ENCODE assay signal across 15 mouse cellular contexts in genomic region chr11:97825971-97826370, GRCm38 (mm10). TPM values are rescaled to one million over a fixed set of nuclear protein-coding genes. Genes with fewer than 3 reads are reported as not detected.
DNase-seq lines count a peak whose midpoint lies in the region; ATAC-seq lines count a peak whose summit lies in the region.
"Had no signal": no experiment of that assay in that cellular context is flagged by ENCODE, and none has a peak within 500 bp of the region (broad histone marks: within the 10 kb centered on the region; RNA-seq: fewer than 3 reads in every experiment).

No protein-coding gene starts in this region.

- peak; percentile 59 for DNase-seq in CD4-positive, CD25-positive, alpha-beta regulatory T cell, adult 2 months (ENCODE audit: low read depth, low spot score)
- DNase-seq in MEL-GATA-1-ER (ENCODE audit: extremely low read depth, low read depth): peak; percentile 56
- DNase-seq in thymus, postnatal 10 days (ENCODE audit: low spot score in 2 of 2): peak; percentile 60 to 61
- DNase-seq in hindbrain, embryonic 14.5 days (ENCODE audit: low spot score): no peak
- DNase-seq in heart, adult 9 months (ENCODE audit: low spot score in 2 of 2): no peak
- no peak for DNase-seq in cerebellum, adult 11 months
- DNase-seq: cerebellum, postnatal 25 days; gastrocnemius, postnatal 36 days had no signal

- no peak for ATAC-seq in CD4-positive, CD25-positive, alpha-beta regulatory T cell, adult 4 months
- ATAC-seq in liver, embryonic 16.5 days (ENCODE audit: low read depth): no peak
- no peak for ATAC-seq in hindbrain, embryonic 14.5 days (ENCODE audit: low FRiP score)
- ATAC-seq: forebrain, embryonic 15.5 days had no signal

- H3K27me3 ChIP-seq in liver, embryonic 16.5 days (ENCODE audit: control insufficient read depth, insufficient read depth, low read depth, low read length): no peaks in the 10 kb centered on the region
- no peaks in the 10 kb centered on the region for H3K27me3 ChIP-seq in hindbrain, embryonic 14.5 days (ENCODE audit: control insufficient read depth, insufficient read depth, low read length)
- H3K27me3 ChIP-seq: forebrain, embryonic 15.5 days had no signal

- no peak overlapping the region for H3K9ac ChIP-seq in liver, embryonic 16.5 days (ENCODE audit: low read depth, low read length)
- H3K9ac ChIP-seq in hindbrain, embryonic 14.5 days: no peak overlapping the region
- H3K9ac ChIP-seq: forebrain, embryonic 15.5 days; liver, embryonic 14.5 days had no signal

- H3K4me3 ChIP-seq in liver, embryonic 16.5 days (ENCODE audit: low read depth, low read length): no peak overlapping the region
- H3K4me3 ChIP-seq in hindbrain, embryonic 14.5 days (replicated peaks; ENCODE audit: low read length): no peak overlapping the region
- H3K4me3 ChIP-seq: forebrain, embryonic 15.5 days had no signal

- H3K36me3 ChIP-seq in liver, embryonic 16.5 days (ENCODE audit: control insufficient read depth, insufficient read depth): peaks cover 5% of the 10 kb centered on the region
- H3K36me3 ChIP-seq in hindbrain, embryonic 14.5 days (replicated peaks; ENCODE audit: control insufficient read depth, insufficient read depth): peaks cover 73% of the 10 kb centered on the region

- 0 out of 2 replicates have a peak overlapping the region, but pooled peaks have one; percentile 26 for H3K27ac ChIP-seq in liver, embryonic 16.5 days (ENCODE audit: low read length)
- no peak overlapping the region for H3K27ac ChIP-seq in hindbrain, embryonic 14.5 days
- H3K27ac ChIP-seq: forebrain, embryonic 15.5 days; liver, embryonic 14.5 days had no signal

- WGBS in liver, embryonic 16.5 days (ENCODE audit: insufficient replicate concordance): 39% methylated on average over 8 of the region's 9 CpGs
- WGBS in hindbrain, embryonic 14.5 days: 87% methylated on average over 9 of the region's 9 CpGs

- peaks cover 11% of the 10 kb centered on the region for H3K4me1 ChIP-seq in liver, embryonic 16.5 days (ENCODE audit: control insufficient read depth, low read depth, low read length)
- 0 out of 2 replicates have a peak, but pooled peaks cover 3% of the 10 kb centered on the region for H3K4me1 ChIP-seq in hindbrain, embryonic 14.5 days (replicated peaks; ENCODE audit: control insufficient read depth, insufficient read depth, low read length)
- H3K4me1 ChIP-seq: forebrain, embryonic 15.5 days had no signal

- no peaks in the 10 kb centered on the region for H3K9me3 ChIP-seq in liver, embryonic 16.5 days (replicated peaks; ENCODE audit: control insufficient read depth, low read length)
- no peaks in the 10 kb centered on the region for H3K9me3 ChIP-seq in hindbrain, embryonic 14.5 days (ENCODE audit: control insufficient read depth, low read length)
- H3K9me3 ChIP-seq: forebrain, embryonic 15.5 days had no signal

- no peak overlapping the region for H3K4me2 ChIP-seq in liver, embryonic 16.5 days (ENCODE audit: low read depth, low read length)
- H3K4me2 ChIP-seq in hindbrain, embryonic 14.5 days (replicated peaks): no peak overlapping the region
- H3K4me2 ChIP-seq: forebrain, embryonic 15.5 days had no signal

RNA-seq across cellular contexts. Expression of gene B230217C12Rik, which starts 14.6 kb away (rescaled TPM):
- 1 to 10 TPM; 1.4 TPM for polyA plus RNA-seq in CD4-positive, CD25-positive, alpha-beta regulatory T cell, adult 4 months (2017; shearing (Covaris generic))
- polyA plus RNA-seq in liver, embryonic 16.5 days (2015; fragmentation: Nextera tagmentation; extraction: Ambion mirVana): 0.19 and 0.36 TPM in 2 replicates
- 38.2 and 38.8 TPM in 2 replicates for polyA plus RNA-seq in hindbrain, embryonic 14.5 days (2014; fragmentation: Nextera tagmentation; extraction: Ambion mirVana)

RNA-seq across cellular contexts. Expression of gene Lasp1, which starts 27.2 kb away (rescaled TPM):
- polyA plus RNA-seq in CD4-positive, CD25-positive, alpha-beta regulatory T cell, adult 4 months (2017; shearing (Covaris generic)): 10 to 100 TPM; 46.4 to 49.9 TPM
- 32.3 and 38.3 TPM in 2 replicates for polyA plus RNA-seq in liver, embryonic 16.5 days (2015; fragmentation: Nextera tagmentation; extraction: Ambion mirVana)
- polyA plus RNA-seq in hindbrain, embryonic 14.5 days (2014; fragmentation: Nextera tagmentation; extraction: Ambion mirVana): 110 and 126 TPM in 2 replicates

RNA-seq across cellular contexts. Expression of gene Rpl23, which starts 43.7 kb away (rescaled TPM):
- 1,000 to 10,000 TPM in 1 of 2 experiments, 100 to 1,000 TPM in 1; 884 to 1,093 TPM for polyA plus RNA-seq in CD4-positive, CD25-positive, alpha-beta regulatory T cell, adult 4 months (2017; shearing (Covaris generic))
- 232 and 261 TPM in 2 replicates for polyA plus RNA-seq in liver, embryonic 16.5 days (2015; fragmentation: Nextera tagmentation; extraction: Ambion mirVana)
- 324 and 419 TPM in 2 replicates for polyA plus RNA-seq in hindbrain, embryonic 14.5 days (2014; fragmentation: Nextera tagmentation; extraction: Ambion mirVana)

RNA-seq across cellular contexts. Expression of gene 1700001P01Rik, which starts 50.3 kb away (rescaled TPM):
- not detected for polyA plus RNA-seq in CD4-positive, CD25-positive, alpha-beta regulatory T cell, adult 4 months (2017; shearing (Covaris generic))
- not detected in 2 replicates for polyA plus RNA-seq in liver, embryonic 16.5 days (2015; fragmentation: Nextera tagmentation; extraction: Ambion mirVana)
- 0.68 TPM in 1 of 2 replicates, not detected in the other for polyA plus RNA-seq in hindbrain, embryonic 14.5 days (2014; fragmentation: Nextera tagmentation; extraction: Ambion mirVana)
- polyA plus RNA-seq: embryonic facial prominence, embryonic 14.5 days; hindbrain, postnatal 0 days; neural tube, embryonic 11.5 days had no signal

RNA-seq across cellular contexts. Expression of gene Fbxo47, which starts 58.0 kb away (rescaled TPM):
- polyA plus RNA-seq in CD4-positive, CD25-positive, alpha-beta regulatory T cell, adult 4 months (2017; shearing (Covaris generic)): under 1 TPM; 0.34 to 0.65 TPM
- 0.39 TPM in 2 replicates for polyA plus RNA-seq in liver, embryonic 16.5 days (2015; fragmentation: Nextera tagmentation; extraction: Ambion mirVana)
- 0.37 and 0.72 TPM in 2 replicates for polyA plus RNA-seq in hindbrain, embryonic 14.5 days (2014; fragmentation: Nextera tagmentation; extraction: Ambion mirVana)

Comparison
In these comparisons a context has a peak if more than half of its experiments do, and no peak if none do; other contexts are left out.
1. DNase-seq: peak in CD4-positive, CD25-positive, alpha-beta regulatory T cell, adult 2 months (single experiment), MEL-GATA-1-ER (single experiment) and thymus, postnatal 10 days (2 of 2); none in hindbrain, embryonic 14.5 days (single experiment), heart, adult 9 months (0 of 2) and cerebellum, adult 11 months (single experiment).
2. RNA of gene B230217C12Rik, which starts 14.6 kb away (polyA plus RNA-seq): 38.2 to 38.8 TPM in hindbrain, embryonic 14.5 days; 1.4 TPM in CD4-positive, CD25-positive, alpha-beta regulatory T cell, adult 4 months and 0.19 to 0.36 TPM in liver, embryonic 16.5 days; every median in the first group is over 10 times any median in the second.